Mouse (Mus musculus): ENCODE data around the gene Kcnq2. TPM values are rescaled to one million over a fixed set of nuclear protein-coding genes. Genes with fewer than 3 reads are reported as not detected.

Gene Kcnq2
- polyA plus RNA-seq, 1 experiment from 2014 or later, result 0.10 TPM

- DNase-seq (ENCODE audit: low read depth, low spot score) (no peak), ATAC-seq (no peak)
- in situ Hi-C loops (cut with MboI; ENCODE audit: low pct_unique_long_range_greater_than_20kb), result no loop called here
- ChIA-PET CTCF (no interaction called here), POLR2A (no interaction called here)
- H3K27me3 ChIP-seq, result peaks cover 26% of the 10 kb centered on the region
- TF ChIP-seq CTCF (IDR thresholded peaks at IDR 0.05), result no peak
These were observed 22.1 kb upstream of the Kcnq2 start for GRCm38 (mm10) chr2:181157180-181157579.

GRCm38 (mm10) chr2:181156248-181157121 is 21.4 kb upstream of the Kcnq2 start, which contains the start of gene Eef1a2:
Gene Eef1a2 (minus strand): TSS chr2:181157014.
- ChIA-PET POLR2A (no interaction called here), CTCF (no interaction called here)
- no peak for TF ChIP-seq CTCF (IDR thresholded peaks at IDR 0.05)
- DNase-seq (ENCODE audit: low read depth, low spot score) (no peak), ATAC-seq (no peak)
- peaks cover 26% of the 10 kb centered on the region for H3K27me3 ChIP-seq
- in situ Hi-C loops (cut with MboI; ENCODE audit: low pct_unique_long_range_greater_than_20kb), result no loop called here

DNA sequence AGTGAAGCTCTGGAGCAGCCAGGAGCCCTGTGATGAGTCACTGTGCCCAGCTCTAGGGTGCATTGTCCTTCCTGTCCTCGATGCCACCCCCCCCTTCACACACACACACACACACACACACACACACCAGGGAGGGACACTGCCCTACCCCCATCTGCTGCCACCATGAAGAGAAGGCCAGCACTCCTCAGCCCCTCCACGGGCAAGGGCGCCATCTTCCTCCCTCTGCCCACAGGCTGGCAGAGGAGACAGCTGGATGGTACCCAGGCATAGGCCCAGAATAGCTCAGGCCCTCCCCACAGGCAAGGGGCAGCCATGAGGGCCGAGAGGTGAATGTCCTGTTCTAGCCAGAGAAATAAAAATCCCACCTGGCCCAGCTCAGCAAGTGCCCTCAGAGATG is 20.7 kb upstream of the Kcnq2 start:
- ChIA-PET CTCF (no interaction called here), POLR2A (no interaction called here)
- no peak for DNase-seq (ENCODE audit: low read depth, low spot score)
- H3K27me3 ChIP-seq, result peaks cover 26% of the 10 kb centered on the region
- ATAC-seq, result no peak
- in situ Hi-C loops (cut with MboI; ENCODE audit: low pct_unique_long_range_greater_than_20kb), result no loop called here
- TF ChIP-seq CTCF (IDR thresholded peaks at IDR 0.05), result no peak

DNA sequence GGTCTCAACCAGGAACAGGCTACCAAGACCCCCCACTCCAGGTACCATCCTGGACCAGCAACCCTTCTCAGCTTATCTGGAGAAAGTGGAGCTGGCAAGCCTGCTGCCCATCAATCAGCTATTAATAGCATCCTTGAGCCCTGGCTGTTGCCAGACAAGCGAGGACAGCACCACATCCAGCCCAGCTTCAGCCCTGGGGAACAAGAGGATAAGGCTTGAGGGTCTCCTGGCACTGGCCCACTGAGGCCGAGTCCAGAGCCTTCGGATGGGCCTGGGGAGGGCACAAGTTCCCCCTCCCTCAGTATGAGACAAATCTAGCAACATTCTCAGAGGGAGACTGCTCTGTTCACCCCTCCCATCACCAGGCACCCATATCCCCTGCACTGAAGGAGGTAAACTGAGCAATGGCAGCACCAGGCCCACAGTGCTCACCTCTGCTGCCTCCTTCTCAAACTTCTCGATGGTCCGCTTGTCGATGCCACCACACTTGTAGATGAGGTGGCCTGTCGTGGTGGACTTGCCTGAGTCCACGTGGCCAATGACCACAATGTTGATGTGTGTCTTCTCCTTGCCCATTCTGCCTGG is 19.8 kb upstream of the Kcnq2 start:
- TF ChIP-seq CTCF (IDR thresholded peaks at IDR 0.05), result no peak
- in situ Hi-C loops (cut with MboI; ENCODE audit: low pct_unique_long_range_greater_than_20kb), result no loop called here
- ChIA-PET CTCF (interaction anchor here (1.1 kb wide), 1 partner anchor 30 kb away, joined by 3 read pairs; no protein-coding TSS in a partner anchor), POLR2A (no interaction called here)
- DNase-seq (ENCODE audit: low read depth, low spot score) (no peak), ATAC-seq (no peak)
- peaks cover 26% of the 10 kb centered on the region for H3K27me3 ChIP-seq

- CTCF ChIA-PET, result interaction anchor here (1.1 kb wide), 1 partner anchor 30 kb away, joined by 3 read pairs; no protein-coding TSS in a partner anchor
- POLR2A ChIA-PET, result no interaction called here
- no peak for ATAC-seq
- TF ChIP-seq CTCF (IDR thresholded peaks at IDR 0.05), result no peak
- no peak for DNase-seq (ENCODE audit: low read depth, low spot score)
- in situ Hi-C loops (cut with MboI; ENCODE audit: low pct_unique_long_range_greater_than_20kb), result no loop called here
- H3K27me3 ChIP-seq, result peaks cover 28% of the 10 kb centered on the region
These were observed 19.3 kb upstream of the Kcnq2 start for GRCm38 (mm10) chr2:181154361-181154760.

DNA sequence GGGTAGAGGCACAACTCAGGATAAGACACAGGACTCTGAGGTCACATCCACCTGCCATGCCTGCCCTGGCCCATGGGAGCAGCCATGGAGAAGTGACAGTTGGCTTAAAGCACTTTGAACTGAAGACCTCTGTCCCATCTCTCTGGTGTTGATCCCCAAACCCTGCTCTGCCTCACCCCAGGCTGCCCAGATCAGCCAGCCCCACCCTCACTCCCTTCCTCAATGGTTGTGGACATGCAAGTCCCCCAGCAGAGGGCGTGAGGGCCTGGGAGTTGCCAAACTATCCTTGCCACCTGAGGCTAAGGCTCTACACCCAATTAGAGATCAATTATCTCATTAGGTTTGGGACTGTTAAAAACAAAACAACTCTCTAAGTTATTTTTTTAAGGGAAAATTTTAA is 18.7 kb upstream of the Kcnq2 start:
- DNase-seq (ENCODE audit: low read depth, low spot score) (no peak), ATAC-seq (no peak)
- in situ Hi-C loops (cut with MboI; ENCODE audit: low pct_unique_long_range_greater_than_20kb), result no loop called here
- CTCF ChIA-PET, result interaction anchor here (1.1 kb wide), 1 partner anchor 31 kb away, joined by 3 read pairs; no protein-coding TSS in a partner anchor
- no peak for TF ChIP-seq CTCF (IDR thresholded peaks at IDR 0.05)
- POLR2A ChIA-PET, result no interaction called here
- peaks cover 29% of the 10 kb centered on the region for H3K27me3 ChIP-seq

- peaks cover 29% of the 10 kb centered on the region for H3K27me3 ChIP-seq
- TF ChIP-seq CTCF (IDR thresholded peaks at IDR 0.05), result no peak
- ATAC-seq (no peak), DNase-seq (ENCODE audit: low read depth, low spot score) (no peak)
- in situ Hi-C loops (cut with MboI; ENCODE audit: low pct_unique_long_range_greater_than_20kb), result no loop called here
- ChIA-PET CTCF (no interaction called here), POLR2A (no interaction called here)
These were observed 18.0 kb upstream of the Kcnq2 start for GRCm38 (mm10) chr2:181153131-181153530.

DNA sequence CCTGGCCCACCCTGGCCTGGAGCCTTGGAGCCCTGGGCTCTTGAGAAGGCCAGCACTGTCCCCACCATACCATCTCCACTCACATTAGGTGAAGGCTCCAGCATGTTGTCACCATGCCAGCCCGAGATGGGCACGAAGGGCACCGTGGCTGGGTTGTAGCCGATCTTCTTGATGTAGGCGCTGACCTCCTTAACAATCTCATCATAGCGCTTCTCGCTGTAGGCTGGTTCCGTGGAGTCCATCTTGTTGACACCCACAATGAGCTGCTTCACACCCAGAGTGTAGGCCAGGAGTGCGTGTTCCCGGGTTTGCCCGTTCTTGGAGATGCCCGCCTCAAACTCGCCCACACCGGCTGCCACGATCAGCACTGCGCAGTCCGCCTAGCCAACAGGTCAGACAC is 17.6 kb upstream of the Kcnq2 start:
- in situ Hi-C loops (cut with MboI; ENCODE audit: low pct_unique_long_range_greater_than_20kb), result no loop called here
- POLR2A ChIA-PET, result no interaction called here
- peaks cover 29% of the 10 kb centered on the region for H3K27me3 ChIP-seq
- CTCF ChIA-PET, result no interaction called here
- no peak for ATAC-seq
- TF ChIP-seq CTCF (IDR thresholded peaks at IDR 0.05), result no peak
- no peak for DNase-seq (ENCODE audit: low read depth, low spot score)

GRCm38 (mm10) chr2:181150281-181150680 is 15.2 kb upstream of the Kcnq2 start:
- H3K27me3 ChIP-seq, result peaks cover 21% of the 10 kb centered on the region
- in situ Hi-C loops (cut with MboI; ENCODE audit: low pct_unique_long_range_greater_than_20kb), result no loop called here
- DNase-seq (ENCODE audit: low read depth, low spot score) (no peak), ATAC-seq (no peak)
- POLR2A ChIA-PET, result no interaction called here
- CTCF ChIA-PET, result no interaction called here
- no peak for TF ChIP-seq CTCF (IDR thresholded peaks at IDR 0.05)

GRCm38 (mm10) chr2:181148318-181148955 is 13.3 kb upstream of the Kcnq2 start:
- H3K27me3 ChIP-seq, result peaks cover 16% of the 10 kb centered on the region
- POLR2A ChIA-PET, result no interaction called here
- in situ Hi-C loops (cut with MboI; ENCODE audit: low pct_unique_long_range_greater_than_20kb), result no loop called here
- DNase-seq (ENCODE audit: low read depth, low spot score) (no peak), ATAC-seq (no peak)
- CTCF ChIA-PET, result no interaction called here
- TF ChIP-seq CTCF (IDR thresholded peaks at IDR 0.05), result no peak

Data from Patski (cell line).